Mouse (Mus musculus): ENCODE measurements at regions not wholly inside any gene's neighbourhood (a gene's known extent, or its start where the extent isn't known, plus 50 kb on each side); places are given as distances from the start of the nearest gene placed in this dataset.
"Not testable (repeated sequence)": the region's sequence is repeated elsewhere in the genome, so short reads cannot be mapped to it uniquely, and the experiment has no call there.

DNA sequence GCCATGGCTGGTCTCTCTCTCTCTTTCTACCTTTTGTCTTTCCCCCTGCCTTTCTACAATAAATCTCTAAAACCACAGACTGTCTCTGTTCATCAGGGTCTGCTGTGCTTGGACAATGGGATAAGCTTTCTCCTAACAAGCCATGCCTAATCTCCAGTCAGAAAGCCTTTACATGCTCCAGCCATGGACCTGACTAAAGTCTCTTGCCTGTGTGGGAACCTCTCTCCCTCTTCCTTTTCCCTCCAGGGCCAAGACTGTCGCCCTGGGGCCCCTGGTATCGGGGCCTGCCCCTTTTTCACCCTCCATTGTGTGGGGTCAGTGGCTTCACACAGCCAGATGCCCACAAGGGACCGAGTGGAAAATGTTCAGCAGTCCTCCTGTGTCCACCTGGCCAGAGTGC, 1151.3 kb upstream of the Prmt6 start:
- DNase-seq (ENCODE audit: low spot score in 2 of 2), result no peak

DNA sequence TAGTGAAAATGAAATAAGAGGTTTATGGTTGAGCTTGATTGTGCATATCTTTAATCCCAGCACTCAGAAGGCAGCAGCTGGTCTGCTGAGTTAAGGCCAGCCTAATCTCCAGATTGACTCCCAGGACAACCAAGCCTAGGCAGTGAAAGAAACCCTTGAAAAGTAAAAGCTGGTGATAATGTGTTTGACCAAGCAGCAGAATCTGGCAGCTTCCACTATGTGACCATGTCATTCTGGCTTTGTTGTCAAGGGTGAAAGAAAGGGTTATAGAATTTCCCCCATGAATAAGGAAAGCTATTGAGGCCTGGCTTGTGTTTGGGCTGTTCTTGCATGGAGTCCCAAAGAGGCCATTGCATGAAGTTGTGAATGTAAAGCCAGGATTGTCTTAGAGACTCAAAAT, 1142.3 kb upstream of the Prmt6 start:
- DNase-seq (ENCODE audit: low spot score in 2 of 2), result no peak

DNA sequence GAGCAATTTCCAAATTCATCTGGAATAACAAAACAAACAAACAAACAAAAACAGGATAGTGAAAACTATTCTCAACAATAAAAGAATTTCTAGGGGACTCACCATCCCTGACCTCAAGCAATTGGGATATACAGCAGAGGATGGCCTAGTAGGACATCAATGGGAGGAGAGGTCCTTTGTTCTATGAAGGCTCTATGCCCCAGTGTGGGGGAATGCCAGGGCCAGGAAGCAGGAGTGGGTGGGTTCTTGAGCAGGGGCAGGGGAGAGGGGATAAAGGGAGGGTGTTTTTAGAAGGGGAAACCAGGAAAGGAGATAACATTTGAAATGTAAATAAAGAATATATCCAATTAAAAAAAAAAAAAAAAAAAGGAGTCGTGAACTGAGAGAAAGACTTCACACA, 1141.9 kb upstream of the Prmt6 start:
- DNase-seq (ENCODE audit: low spot score in 2 of 2), result not testable (repeated sequence)

DNA sequence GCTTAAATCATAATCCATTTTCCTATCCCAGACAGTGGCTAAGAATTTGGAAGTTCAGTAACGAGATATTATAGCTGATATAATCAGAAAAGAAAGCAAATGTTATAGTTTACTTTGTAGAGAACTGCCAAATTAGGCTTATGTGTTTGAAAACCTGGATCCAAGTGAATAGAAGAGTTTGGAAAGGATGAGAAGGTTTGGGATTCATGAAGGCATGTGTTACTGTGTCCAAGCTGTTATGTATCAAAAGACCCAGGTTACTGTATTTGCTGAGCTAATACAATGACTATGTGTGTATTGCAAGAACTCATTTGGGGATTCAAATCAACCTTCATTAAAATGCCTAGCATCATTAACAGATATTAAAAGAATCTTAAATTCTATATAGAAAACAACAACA, 1135.9 kb upstream of the Prmt6 start:
- DNase-seq (ENCODE audit: low spot score in 2 of 2), result peak in 1 of 2 experiments; percentile 4

DNA sequence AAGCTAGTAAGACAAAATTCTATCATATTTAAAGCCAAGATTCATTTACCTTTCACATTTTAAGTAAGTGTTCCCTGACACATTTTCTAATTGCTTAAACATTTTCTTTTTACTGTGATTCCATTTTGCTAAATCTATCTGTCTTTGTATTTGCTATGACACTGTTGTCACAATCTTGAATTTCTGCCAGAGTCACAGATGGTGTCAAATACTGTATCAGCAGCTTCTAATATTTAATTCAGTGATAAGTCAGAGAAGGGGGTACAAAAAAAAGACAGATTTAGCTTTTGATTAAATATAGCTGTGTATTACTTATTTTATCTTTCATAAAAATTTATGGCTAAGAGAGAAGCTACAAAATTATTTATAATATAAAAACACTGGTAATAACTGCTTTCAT, 1135.5 kb upstream of the Prmt6 start:
- DNase-seq (ENCODE audit: low spot score in 2 of 2), result peak in 1 of 2 experiments; percentile 73

DNA sequence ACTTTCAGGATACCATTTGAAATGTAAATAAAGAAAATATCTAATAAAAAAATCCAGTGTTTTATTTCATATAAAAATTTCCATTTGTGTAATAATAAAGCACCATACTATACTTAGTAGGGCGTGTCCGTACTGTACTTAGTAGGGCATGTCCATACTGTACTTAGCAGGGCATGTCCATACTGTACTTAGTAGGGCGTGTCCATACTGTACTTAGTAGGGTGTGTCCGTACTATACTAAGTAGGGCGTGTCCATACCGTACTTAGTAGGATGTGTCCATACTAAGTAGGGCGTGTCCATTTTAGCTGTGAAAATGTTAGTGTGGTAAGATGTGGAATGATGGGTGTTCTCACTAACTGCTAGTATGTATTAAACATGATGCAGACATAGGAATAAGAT, 1134.8 kb upstream of the Prmt6 start:
- DNase-seq (ENCODE audit: low spot score in 2 of 2), result no peak

DNA sequence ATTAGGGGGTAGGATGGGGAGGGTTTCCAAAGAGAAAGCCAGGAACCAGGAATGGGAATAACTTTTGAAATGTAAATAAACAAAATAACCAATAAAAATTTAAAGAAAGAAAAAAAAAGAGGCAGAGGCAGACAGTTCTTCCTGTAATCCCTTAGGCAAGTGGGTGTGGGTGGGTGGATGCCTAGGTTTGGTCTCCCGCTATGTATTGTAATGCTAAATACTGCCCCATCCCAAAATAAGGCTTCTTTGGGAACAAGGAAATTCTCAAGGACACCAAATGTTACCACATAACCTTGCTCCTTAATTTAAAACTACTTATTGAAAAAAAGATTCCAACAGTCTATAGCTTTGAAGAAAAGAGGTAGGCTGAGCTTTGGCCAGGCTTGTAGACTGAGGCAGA, 1120.5 kb upstream of the Prmt6 start:
- no peak for DNase-seq (ENCODE audit: low spot score in 2 of 2)

DNA sequence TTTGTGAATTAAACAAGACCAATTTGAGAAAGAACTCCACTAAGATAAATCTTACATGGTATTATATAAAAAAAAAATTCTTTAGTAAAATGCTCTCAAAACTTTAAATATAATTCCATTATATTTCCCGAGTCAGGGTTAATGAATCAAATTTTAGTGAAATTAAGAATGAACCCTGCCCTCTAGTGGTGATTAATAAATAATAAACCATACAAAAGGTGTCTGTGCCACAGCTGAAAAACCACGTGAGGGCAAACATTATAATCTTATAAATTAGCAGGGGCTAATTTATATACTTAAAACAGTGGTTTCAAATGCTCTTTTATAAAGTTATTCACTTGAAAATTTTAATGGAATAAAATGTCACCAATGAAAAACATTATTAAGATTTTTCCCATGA, 1087.4 kb upstream of the Prmt6 start:
- no peak for DNase-seq (ENCODE audit: low spot score in 2 of 2)

DNA sequence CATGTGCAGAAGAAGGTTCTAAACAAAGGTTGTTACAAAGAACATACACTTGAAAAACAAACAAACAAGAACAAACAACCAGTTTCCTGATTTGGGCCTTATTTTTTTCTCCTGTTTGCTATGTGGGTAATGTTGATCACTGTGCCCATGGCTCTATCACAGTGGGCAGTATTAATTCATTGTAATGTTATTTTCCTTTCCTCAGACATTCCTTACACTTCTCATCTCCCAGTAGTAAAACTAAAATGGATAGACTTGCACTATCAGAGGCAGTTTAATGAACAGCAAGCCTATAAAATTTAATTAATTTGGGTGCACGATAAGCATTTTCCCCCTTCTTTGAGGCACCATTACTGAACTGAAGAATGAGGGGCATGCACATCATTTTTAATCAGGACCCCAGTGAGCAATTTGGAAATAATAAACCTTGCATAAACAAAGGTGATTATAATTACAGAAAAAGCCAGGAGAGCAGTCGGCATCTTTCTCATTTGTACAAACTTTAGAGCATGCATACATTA, 1040.3 kb upstream of the Prmt6 start:
- no peak for DNase-seq (ENCODE audit: low spot score in 2 of 2)

DNA sequence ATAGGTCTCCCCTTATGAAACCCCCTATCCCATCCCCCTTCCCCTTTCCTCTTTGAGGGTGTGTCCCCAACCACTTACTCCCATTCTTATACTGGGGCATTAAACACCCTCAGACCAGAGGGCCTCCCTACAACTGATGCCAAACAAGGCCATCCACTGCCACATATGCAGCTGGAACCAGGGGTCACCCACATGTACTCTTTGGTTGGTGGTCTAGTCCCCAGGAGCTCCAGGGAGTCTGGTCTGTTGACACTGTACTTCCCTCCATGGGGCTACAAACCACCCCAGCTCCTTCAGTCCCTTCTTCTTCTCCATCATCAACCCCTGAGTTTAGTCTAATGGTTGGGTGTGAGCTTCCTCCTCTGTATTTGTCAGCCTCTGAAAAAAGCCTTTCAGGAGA, 1030.8 kb upstream of the Prmt6 start:
- no peak for DNase-seq (ENCODE audit: low spot score in 2 of 2)
